Mouse (Mus musculus): ENCODE measurements around the gene Trappc2l.
"Not testable (repeated sequence)": the region's sequence is repeated elsewhere in the genome, so short reads cannot be mapped to it uniquely, and the experiment has no call there.

Trappc2l gene

DNA sequence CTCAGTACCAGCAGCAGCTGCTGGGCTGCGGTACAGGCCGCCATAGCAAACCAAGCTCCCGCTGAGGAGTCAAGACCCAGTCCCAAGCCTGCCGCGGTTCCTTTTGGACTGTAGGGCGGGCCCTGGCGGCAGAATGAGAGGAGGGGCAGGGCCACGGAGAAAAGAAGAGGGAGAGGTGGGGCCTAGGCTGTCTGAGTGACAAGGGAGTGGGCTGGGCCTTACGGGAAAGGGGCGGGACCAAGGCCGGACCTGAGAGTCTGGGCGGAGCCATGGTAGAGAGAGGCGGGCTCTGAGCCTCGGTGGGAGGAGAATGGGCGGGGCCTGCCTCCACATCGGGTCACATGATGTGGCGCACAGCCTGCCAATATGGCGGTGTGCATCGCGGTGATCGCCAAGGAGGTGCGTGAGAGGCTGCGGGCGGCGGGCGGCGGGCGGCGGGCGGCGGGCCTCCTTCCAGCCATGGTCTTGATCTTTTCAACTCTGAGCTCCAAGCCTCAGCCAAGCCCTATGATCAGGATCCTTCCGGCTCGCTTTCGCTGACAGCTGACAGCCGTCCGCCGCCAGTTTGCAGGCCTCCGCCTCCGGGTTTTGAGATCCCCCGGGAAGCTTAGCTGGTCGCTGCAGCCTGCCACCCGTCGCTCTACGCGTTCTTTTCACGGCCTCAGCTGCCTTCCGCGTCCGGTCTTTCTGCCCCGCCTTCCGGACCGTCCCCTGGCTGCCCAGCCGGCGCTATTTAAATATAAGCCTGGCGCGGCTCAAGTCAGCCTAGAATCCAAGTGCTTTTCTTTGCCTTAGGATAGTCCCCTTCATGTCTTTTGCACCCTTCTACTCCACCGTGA lies at the start of gene Trappc2l, which contains the start of gene Galns:
Gene Trappc2l (plus strand): TSS at position 346 of the 839 bp plus-strand sequence.
Gene Galns (minus strand): TSS at position 169 of the 839 bp plus-strand sequence.
- DNase-seq (ENCODE audit: low read depth, low spot score) = peak; percentile 99

DNA sequence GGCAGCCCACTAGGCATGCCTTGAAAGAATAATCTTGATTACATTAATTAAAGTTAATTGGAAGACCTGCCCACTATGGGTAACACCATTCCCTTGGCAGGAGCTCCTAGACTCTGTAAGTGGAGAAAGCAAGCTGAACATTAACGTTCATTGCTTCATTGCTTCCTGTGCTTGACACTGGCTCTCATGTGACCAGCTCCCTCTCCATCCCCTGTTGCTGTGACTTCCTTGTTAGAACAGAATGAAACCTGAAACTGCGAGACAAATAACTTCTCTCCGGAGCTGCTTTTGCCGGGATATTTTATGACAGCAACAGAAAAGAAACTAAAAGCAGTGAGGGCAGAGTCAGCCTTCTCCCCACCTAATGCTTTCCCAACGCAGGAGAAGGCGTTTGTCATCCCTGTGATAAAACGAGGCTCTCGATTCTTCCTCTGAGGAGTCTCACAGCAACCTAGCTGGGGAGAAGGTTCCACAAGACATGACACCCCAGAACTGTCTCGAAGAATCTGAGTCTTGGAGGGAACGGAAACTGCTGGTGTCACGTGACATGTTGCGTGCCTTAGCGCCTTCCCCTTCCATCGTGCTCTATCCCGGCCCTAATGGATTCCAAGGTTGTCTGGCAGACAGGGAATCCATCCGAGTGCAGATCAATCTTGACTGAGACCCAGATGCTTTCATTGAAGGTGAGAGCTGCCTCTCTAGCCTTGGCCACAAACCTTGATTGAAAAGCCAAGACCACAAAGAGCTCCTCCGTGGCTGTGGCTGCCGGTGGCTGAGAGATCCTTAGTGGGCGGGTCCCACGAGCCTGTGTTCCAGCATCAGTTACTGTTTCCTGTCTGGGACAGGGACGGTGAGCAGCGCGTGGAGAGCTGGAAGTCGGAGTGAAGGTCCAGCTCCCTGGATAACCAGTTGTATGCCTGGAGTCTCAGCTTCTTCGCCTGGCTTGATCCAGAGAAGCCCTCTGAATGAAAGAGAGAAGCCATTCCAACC lies 46.8 kb upstream of the Trappc2l start:
- no peak for DNase-seq (ENCODE audit: low read depth, low spot score)

DNA sequence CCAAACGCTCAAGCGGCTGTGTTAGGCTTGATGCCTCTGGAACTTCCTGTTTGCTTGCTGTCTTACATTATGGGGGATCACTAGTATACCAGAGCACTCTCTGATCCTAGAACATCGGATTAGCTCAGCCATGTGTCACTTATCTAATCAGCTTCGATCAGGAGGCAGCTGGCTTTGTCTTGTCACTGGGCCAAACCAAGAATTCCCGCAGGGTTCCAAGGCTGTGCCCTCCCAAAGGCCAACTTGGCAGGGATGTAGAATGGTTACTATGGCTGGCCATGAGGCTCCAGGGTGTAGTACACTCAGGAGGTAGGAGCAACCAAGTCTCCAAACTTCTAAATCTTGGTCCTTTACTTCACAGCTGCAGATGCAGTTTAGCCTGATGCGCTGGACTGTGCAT lies 44.7 kb upstream of the Trappc2l start:
- no peak for DNase-seq (ENCODE audit: low read depth, low spot score)

DNA sequence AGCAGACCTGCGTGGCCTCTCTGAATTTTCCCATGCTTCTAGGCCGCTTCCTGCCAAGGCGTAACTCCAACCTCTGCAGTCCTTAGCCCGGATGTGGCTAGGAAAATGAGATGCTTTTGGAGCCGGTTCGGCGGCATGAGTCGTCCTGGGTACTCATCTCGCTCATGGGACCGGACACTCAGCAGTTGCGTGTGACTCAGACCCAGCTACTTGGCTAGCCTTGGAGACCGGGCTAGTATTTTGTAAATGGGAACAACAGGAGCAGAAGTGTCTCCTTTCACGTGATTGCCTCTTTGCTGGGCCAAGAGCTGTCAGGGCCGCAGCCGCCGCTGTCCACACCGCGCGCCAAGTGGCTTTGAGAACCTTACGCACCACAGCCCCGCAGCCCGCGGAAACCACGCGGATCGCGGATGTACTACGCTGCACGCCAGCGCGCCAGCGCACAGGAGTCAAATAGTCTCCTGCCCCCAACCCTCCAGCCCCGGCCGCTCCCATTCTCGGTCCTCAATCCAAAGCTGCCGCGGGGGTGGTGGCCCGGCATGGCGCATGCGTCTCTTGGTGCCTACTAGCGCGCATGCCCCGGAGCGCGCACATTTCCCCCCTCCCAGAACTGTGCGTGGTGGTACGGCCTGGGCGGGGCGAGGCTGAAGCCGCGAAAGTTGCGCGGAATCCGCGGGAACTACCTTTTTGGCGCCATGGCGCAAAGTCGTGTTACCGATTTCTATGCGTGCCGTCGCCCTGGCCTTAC lies 43.9 kb upstream of the Trappc2l start, which contains the start of gene Cdt1:
Gene Cdt1 (plus strand): TSS at position 655 of the 748 bp plus-strand sequence.
- peak; percentile 98 for DNase-seq (ENCODE audit: low read depth, low spot score)

DNA sequence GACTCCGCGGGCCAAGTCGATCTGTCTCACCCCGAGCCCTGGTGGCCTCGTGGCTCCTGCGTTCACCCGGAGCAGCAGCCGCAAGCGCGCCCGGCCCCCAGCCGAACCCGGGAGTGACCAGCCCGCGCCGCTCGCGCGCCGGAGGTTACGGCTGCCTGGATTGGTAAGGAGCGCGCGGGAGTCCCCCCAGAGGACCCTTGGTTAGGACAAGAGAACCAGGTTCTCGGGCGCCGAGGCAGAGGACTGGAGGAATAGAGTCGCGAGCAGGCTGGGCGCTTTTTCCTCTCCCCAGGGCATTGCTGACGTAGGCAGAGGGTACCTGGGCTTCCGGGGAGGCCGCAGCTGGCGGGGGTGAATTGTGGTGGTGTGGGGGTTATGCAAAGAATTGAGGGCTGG lies 43.3 kb upstream of the Trappc2l start:
- DNase-seq (ENCODE audit: low read depth, low spot score) = no peak

DNA sequence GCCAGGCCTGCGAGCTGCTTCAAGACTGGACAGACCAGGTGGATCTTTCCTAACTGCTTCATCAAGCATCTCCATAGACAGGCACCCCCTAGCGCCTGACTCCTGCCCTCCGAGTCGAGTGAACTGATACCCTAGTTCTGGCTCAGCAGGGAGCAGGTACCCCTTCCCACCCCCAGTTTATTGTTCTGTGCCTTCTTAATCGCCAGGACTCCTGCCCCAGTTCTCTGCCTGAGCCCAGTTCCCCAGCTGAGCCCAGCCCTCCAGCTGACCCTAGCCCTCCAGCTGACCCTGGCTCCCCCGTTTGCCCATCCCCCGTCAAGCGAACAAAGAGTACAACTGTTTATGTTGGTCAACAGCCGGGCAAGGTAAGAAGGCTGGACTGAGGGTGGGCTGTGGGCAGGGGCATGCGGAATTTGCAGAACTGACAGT lies 42.5 kb upstream of the Trappc2l start:
- no peak for DNase-seq (ENCODE audit: low read depth, low spot score)

DNA sequence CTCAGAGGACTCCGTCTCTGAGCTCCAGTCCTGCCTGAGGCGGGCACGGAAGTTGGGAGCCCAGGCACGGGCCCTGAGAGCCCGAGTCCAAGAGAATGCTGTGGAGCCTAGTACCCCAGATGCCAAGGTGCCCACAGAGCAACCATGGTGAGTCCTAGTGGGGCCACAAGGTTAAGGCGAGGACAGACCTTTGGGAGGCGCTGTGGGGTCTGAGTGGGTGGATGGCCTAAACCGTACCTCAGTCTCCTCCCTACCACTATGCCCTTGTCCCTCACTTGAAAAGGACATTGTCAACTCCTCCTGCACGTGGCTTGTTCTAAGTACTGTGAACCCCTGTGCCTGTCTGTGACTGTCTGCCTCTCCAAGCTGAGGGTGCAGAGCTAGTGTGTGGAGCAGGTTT lies 42.1 kb upstream of the Trappc2l start:
- no peak for DNase-seq (ENCODE audit: low read depth, low spot score)

DNA sequence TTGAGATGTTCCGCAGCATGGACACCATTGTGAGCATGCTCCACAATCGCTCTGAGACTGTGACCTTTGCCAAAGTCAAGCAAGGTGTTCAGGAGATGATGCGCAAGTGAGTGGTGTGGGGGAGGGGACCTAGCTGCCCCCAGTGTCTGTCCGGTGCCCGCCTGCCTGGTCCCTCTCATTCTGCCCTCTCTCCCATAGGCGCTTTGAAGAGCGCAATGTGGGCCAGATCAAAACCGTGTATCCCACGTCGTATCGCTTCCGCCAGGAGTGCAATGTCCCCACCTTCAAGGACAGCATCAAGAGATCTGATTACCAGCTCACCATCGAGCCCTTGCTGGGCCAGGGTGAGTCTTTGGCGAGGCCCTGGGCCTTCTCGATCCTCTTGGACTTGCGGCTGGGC lies 41.4 kb upstream of the Trappc2l start:
- DNase-seq (ENCODE audit: low read depth, low spot score) = no peak

DNA sequence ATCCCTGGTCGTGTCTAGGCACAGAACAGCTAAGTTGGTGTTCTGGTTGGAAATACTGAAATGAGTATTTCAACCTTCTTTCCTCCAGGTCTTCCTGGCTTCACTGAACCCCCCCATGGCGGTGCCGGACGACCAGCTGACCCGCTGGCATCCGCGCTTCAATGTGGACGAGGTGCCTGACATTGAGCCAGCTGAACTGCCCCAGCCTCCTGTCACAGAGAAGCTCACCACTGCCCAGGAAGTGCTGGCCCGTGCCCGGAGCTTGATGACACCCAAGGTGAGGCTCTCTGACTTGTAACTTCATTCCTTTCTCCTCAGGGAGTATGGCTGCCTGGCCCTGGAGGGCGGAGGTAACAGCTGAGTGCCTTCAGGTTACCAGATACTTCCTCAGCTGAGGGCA lies 40.3 kb upstream of the Trappc2l start:
- DNase-seq (ENCODE audit: low read depth, low spot score) = no peak

DNA sequence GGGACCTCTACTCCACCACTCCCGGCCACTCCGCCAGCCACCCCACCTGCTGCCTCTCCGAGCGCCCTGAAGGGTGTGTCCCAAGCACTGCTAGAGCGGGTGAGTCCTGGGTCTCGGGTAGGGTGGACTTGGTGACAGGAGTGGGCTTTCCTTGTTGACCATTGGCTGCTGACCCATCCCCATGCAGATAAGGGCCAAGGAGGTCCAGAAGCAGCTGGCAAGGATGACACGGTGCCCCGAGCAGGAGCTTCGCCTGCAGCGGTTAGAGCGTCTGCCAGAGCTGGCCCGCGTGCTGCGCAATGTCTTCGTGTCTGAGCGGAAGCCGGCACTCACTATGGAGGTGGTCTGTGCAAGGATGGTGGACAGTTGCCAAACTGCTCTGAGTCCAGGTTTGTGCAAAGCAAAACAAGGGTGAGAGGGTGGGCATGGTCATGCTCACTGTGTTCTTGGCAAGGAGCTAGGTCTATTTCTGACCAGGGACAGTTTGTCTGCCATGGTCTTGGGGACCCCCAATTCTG lies 39.6 kb upstream of the Trappc2l start:
- no peak for DNase-seq (ENCODE audit: low read depth, low spot score)

DNA sequence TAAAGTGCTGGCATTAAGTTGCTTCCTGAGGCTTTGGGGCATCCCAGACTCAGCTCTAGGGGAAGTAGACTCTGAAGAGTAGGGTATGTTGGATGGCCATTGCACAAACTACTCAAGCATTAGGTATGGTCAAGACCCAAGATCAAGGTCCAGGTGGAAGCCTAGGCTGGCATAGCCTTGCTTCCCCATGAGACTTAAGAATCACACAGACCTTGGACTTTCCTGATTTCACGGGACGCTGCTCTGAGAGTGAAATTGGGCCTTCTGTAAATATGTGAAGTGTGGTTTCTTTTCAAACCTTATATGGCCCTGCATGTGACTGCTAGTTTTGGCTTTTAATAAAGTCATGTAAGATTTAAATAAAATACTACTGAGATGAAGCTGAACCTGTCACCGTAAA lies 38.7 kb upstream of the Trappc2l start:
- no peak for DNase-seq (ENCODE audit: low read depth, low spot score)

DNA sequence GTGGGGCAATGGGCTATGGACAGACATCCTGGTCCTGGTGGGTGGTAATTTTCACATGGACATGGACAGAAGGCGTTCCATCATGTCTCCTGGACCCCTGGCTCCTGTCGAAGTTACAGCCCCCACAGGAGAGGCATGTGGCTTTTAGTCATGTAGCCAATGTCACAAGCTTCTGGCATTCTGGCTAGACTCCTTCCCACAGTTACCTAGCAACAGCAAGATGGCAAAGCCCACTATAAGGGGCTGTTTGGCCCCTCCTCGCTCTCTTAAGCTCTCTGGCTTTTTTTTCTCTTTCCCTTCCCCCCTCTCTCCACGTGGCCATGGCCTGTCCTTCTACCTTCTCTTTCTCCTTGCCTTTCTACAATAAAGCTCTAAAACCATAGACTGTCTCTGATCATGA lies 38.3 kb upstream of the Trappc2l start:
- not testable (repeated sequence) for DNase-seq (ENCODE audit: low read depth, low spot score)

DNA sequence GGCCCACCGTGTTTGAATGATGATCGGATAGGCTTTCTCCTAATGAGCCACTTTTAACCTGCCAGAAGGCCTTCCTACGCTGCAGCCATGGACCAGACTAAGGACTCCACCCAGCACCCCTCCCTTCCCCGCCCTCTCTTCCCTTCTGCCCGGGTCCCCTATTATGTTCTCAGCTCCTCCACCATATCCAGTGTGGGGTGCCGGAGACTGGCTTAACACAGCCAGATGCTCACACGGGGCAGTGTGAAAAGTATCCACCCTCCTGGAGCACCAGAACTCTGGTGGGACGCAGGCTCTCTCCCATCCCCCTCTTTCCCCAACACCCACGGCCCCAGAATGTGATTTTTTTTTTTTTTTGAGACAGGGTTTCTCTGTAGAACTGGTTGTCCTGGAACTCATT lies 37.9 kb upstream of the Trappc2l start:
- DNase-seq (ENCODE audit: low read depth, low spot score) = no peak

DNA sequence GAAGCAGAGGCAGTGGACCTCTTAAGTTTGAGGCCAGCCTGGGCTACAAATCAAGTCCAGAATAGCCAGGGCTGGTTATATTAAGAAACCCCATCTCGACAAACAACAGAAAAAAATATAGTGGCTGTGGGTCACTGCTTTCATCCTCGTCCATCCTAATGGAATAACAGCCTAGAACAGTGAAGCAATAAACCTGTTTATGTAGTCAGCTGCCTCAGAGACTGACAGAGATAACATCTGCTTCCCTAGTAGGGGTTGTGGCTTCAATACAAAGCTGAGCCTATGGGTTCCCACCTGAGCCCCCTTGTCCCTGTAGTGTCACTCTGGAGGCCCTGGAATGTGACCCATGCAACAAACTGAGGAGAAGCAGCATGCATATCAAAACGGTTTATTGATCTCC lies 37.2 kb upstream of the Trappc2l start:
- no peak for DNase-seq (ENCODE audit: low read depth, low spot score)

DNA sequence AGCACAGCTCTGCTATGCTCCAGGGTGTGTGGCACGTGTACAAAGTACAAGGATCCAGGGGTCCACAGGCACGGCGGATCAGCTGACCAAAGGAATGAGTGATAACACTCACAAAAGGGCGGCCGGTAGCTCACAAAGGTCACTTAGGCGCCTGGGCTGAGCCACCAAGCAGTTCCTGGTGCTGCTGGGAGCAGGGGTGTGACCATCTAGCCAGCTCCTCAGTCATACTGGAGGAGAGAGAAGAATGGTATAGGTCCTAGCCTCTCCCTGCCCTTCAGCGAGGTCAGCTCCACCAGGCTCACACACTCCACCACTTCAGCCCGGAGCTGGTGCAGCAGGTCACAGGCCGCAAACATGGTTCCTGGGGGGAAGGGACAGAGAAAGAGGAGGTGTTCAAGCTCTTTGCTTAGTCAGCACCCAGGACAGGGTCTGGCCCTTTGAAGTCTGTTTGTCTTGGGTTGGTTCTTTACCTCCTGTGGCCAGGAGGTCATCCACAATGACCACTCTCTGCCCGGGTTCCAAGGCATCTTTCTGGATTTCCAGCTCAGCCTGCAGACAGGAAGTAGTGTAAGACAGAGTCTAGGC lies 36.7 kb upstream of the Trappc2l start:
- no peak for DNase-seq (ENCODE audit: low read depth, low spot score)

DNA sequence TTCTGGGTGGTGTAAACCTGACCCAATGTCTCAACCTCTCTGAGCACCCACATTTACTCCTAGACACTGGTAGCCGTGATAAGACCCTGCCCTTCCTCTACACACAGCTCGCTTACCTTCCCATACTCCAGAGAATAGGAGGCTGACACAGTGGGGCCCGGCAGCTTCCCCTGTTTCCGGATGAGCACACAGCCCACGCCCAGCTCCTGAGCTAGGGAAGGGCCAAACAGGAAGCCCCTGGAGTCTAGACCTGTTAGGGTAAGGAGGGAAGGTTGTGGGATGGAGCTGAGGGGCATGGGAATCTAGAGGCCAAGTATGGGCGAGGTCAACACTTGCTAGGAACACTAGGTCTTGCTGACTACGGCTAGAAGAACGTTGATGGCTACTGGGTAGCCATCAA lies 36.2 kb upstream of the Trappc2l start:
- DNase-seq (ENCODE audit: low read depth, low spot score) = no peak

DNA sequence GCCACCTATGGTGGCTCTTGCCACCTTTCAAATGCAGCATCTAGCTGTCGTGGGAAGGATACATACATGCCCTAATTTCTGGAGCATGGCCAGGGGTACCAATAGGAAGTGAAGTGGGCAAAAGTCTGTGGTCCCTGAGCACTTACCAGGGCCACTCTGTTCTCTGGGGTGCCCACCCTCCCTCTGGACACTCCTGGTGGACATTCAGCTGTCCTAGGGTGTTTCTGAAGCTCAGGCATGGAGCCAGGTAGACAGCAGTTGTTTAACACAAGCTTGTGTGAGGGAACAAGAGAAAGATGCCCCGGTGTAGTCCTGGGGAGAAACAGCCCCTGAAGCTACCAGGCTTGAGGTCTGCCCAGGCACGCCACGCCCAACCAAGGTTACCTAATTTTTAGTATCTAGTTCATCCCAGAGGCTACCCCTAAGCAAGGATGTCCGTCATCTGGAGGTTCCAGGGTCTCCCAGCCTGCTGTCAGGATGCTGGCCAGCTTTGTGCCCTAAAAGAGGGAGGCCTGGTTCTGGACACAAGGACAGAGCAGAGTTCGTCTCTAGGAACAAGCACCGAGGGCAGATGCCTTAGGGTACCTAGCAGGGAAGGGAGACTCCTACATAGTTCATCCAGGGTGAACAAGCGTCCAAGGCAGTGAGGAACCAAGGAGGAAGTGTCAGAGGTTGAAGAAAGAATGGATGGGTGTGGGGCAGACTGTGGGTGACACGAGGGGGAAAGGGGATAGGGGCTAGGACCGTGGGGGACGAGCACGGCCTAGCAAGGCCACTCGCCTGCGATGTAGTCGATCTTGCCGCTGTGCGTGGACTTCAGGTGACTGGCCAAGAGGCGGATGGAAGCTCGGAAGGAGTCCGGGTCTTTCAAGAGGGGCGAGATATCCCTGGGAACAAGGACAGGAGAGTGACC lies 35.4 kb upstream of the Trappc2l start:
- no peak for DNase-seq (ENCODE audit: low read depth, low spot score)

DNA sequence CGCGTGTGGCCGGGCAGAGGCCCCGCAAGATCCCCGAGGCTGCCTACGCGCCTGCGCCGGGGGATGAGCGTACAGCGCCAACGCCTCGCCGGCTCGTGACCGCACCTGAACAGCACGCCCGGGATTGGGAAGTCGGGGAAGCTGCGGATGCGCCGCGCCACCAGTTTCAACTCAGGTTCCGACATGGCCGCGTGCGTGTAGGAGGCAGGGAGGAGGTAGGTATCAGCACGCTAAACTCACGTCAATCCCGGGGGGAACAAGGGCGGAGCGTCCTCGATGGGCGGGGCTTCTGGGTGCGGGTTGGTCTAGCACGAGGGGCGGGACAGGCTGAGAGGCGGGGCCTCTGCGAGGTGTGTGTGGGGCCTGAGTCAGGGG lies 34.8 kb upstream of the Trappc2l start, which contains the start of gene Aprt:
Gene Aprt (minus strand): TSS at position 262 of the 375 bp plus-strand sequence.
- peak; percentile 93 for DNase-seq (ENCODE audit: low read depth, low spot score)

DNA sequence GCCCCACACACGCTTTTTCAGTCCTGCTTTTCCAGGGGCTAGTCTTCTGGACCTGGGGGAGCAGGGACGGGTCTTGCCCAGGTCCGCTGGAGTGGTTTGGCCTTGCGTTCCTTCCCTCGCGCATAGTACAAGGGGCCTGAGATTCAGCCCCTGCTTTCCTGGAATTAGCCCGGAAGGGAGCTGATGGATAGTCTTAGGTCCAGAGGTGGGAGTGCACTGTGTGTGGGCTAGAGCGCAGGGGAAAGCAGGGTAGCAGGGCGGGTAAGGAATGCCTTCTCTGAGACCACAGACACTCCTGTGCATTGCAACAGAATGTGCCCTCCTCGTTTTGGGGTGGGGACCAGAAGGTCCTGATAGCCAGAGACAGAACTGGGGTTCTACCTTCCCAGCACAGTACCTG lies 34.3 kb upstream of the Trappc2l start:
- no peak for DNase-seq (ENCODE audit: low read depth, low spot score)

DNA sequence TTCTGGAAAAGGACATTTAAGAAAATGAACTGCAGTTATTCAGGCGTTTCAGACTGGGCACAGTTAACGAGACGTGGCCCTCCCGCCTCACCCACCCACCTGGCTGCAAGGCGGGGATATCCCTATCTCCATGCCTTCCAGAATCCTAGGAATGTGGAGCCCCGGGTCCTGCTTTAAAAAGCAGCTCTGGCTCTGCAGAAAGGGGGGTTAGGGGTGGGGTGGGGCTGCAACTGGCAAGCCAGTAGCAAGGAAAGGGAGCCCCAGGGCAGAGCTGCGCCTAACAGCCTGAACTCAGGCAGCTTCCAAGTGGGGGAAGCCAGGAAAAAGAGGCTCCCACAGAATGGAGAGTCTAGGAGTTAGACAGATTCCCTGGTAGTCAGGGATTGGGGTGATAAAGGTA lies 32.2 kb upstream of the Trappc2l start:
- DNase-seq (ENCODE audit: low read depth, low spot score) = no peak

Data from mesoderm, embryonic 11.5 days (tissue).